Mouse (Mus musculus) layer of hippocampus, postnatal 36 days (tissue): Measurements from ENCODE around the gene Rusc2. TPM values are rescaled to one million over a fixed set of nuclear protein-coding genes. Genes with fewer than 3 reads are reported as not detected.

ENCODE experiments used
- DNase-seq, 2 experiments: peaks; one replicate each; pipeline ENCODE4 v3.0.0; 2022
- total RNA-seq, 2 experiments: library from RNA; stranded (reverse); gene quantifications; 2 replicates each; pipeline ENCODE4 v1.2.3; 2021

The Rusc2 gene
- total RNA-seq, 2 experiments from 2014 or later = 104 to 120 TPM

DNA sequence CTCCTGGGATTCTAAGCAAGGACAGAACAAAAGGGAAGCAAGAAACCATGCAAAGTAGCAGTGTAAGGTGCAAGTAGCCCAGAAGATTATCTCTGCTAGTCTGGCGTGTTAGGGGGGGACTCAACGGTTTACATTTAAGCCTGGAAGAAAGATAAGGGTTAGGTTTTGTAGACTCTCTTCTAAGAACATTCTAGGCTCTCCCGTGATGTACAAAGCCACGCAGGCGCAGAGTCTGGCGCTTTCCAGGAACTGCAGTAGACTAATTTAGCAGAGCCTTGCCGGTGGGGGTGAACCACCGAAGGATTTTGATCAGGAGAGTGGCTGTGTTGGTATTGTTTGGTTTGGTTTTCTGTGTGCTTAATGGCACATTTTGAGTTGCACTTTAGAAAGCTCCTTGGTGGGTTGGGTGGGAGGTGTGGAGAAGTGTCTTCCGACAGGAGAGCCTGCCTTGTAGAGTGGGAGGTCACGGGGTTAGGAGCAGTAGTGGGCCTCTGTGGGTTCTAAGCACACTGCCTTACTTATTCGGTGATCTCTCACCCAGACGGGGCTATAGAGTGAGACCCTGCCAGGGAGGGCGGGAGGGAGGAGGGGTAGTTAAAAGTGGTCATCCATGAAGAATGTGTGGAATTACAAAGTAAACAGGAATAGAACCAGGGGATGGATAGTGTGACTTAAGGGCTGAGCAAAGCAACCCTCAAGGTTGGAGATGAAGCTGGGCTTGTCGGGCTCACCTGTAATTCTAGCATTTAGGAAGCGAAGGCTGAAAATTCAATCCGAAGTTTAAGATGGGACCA lies 35.7 kb downstream of the Rusc2 start:
- DNase-seq = no peak

DNA sequence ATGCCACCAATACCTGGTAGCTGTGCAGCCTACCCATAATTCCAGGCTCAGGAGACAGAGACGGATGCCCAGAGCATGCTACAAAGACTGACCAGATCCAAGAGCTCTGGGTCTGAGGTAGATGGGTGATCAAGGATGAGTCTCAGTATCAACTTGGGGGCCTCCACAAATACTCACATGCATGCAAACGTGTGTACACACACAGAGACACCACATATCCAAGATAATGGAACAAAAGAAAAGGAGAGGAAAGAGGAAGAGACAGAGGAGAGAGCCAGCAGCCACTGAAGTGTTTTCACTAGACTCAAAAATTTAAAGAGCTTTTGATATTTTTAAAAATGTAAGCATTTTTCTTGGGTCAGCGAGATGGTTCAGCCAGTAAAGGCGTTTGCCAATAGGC lies 36.7 kb downstream of the Rusc2 start:
- DNase-seq = no peak

DNA sequence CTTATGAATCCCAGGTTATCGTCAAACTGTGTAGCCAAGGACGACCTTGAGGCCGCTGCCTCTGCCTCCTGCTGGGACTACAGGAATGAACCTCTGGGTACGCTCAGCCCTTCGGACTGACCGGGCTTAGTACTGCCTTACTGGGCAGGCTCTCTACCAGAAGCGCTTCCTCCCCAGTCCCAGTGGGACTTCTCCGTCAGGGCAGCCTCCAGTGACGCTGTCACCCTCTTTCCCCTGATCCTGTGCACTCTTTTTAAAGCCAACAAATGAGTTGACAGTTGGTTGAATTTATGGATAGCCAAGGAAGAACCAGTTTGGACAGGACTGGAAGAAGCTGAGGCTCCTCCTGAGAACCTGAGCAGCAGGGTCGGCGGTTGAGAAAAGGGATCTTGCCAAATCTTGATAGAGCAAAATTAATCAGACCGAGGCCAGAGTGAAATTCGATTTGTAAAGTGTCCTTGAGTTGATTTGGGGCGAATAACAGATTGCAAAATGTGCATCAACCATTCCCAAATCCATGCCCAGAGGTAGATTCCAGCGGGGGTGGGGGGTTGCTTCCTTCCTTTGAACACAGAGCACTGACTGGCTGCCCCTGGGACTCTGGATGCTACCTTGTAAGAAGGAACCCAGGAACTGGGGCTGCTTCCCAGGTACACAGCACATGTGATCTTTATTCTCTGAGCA lies 37.3 kb downstream of the Rusc2 start:
- no peak for DNase-seq

DNA sequence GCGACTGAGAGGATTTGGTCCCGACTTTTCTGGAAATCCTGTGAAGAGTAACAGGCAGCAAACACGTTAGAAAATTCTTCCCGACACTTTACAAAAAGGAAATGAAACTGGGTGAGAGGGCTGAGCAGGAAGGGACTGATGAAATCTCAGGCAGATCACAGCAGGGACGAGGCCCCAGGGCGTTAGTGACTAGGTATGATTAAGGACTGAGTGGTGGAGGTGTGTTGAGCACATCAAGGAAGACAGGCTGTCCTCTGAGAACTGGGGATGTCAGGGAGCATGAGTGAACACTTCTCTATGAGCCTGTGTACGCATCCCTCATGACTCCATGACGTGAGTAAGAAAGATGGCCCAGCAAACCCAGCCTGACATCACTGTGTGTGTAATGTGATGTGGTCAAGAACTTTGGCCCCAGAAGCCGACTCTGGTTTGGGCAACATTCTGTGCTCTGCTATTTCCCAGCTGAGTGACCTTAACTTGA lies 38.1 kb downstream of the Rusc2 start:
- DNase-seq = no peak

DNA sequence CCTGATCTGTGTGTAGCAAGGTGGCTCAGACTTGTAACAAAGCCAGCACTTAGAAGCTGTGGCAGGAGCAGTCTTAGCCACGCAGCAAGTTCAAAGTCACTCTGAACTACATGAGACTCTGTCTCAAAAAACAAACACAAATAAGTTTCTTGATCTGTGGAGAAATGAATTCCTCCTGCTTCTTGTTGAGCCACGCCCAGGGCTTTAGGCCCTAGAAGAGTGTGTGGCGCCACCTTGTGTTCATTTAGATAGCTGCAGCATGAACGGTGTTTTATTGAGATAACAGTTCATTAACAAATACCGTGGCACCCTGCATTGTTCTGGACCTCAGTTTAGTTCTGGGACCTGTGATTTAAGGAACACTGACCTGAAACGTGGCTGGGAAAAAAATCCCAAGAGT lies 38.5 kb downstream of the Rusc2 start:
- peak; percentile 57 to 72 for DNase-seq

DNA sequence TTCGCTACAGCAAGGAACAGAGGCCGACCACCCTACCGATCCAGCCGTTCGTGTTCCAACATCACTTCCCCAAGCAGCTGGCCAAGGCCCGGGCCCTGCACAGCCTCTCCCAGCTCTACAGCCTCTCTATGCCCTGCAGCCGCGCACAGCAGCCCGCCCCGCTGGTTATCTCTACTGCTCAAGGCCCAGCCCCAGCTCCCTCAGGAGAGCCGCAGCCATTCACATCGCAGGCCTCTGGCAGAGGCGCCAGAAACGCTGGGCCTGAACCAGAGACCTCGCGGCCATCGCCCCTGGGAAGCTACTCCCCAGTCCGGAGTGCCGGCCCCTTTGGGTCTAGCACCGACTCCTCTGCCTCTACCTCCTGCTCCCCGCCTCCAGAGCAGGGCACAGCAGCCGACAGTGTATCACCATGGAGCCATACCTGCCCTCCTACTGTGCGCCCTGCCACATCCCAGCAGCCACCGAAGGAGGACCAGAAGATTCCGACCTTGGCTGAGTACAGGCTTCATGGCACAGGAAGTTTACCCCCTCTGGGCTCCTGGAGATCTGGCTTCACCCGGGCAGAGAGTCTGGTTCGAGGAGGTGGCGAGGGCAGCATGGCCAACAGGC lies 40.0 kb downstream of the Rusc2 start:
- no peak for DNase-seq

DNA sequence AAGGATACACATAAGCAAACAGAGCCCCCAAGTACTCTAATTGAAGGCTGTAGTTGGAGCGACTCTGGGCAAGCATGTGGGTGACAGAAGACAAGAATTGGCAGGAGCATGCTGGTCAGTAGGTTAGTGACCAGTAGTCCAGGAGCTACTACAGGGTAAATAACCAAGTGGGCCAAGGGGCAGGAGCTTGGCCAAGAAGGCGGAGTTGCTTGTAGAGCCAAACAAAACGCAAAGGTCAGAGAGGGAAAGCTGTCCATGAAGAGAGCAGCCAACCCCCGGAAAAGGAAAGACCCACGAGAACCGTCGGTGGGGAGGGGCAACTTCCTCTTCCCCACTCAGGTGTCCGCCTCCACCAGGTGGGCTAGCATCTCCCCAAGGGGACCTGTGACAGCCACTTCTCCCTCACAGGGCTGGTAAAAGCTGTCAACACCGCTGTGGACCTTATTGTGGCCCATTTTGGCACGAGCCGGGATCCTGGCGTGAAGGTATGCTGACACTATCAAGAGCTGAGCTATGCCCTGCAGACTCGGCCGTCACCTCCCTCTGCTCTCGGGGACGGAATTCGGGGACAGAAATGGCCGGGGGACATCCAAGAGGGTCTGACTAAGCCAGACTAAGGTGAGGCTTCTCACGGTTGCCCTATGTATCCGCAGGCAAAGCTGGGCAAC lies 41.6 kb downstream of the Rusc2 start:
- DNase-seq = no peak

DNA sequence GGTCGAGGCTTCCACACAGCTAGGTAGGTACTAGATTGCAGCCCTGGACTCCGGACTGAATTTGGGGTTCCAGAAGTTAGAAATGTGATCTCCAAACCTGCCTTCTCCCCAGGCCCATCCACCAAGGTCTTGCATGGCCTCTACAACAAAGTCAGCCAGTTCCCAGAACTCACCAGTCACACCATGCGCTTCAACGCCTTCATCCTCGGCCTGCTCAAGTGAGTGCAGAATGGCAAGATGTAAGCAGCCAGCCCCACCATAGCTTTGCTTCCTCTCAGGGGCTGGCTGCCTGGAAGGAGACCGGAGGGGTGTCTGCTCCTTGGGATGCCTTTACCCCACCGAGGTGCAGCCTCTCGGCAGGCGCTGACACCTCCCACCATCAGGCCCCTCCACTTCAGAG lies 42.3 kb downstream of the Rusc2 start:
- DNase-seq = no peak

DNA sequence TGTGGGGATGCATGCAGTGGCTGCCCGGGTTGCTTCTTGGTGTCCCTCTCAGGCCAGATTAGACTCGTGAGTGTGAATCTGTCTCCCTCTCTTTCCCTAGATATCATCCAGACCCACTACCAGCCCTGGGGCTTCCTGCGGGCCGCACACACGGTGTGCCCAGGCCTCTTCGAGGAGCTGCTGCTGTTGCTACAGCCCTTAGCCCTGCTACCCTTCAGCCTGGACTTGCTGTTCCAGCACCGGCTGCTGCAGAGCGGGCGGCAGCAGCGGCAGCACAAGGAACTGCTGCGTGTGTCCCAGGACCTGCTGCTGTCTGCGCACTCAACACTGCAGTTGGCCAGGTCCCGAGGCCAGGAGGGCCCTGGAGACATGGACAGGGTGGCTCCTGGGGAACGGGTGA lies 43.4 kb downstream of the Rusc2 start:
- no peak for DNase-seq

DNA sequence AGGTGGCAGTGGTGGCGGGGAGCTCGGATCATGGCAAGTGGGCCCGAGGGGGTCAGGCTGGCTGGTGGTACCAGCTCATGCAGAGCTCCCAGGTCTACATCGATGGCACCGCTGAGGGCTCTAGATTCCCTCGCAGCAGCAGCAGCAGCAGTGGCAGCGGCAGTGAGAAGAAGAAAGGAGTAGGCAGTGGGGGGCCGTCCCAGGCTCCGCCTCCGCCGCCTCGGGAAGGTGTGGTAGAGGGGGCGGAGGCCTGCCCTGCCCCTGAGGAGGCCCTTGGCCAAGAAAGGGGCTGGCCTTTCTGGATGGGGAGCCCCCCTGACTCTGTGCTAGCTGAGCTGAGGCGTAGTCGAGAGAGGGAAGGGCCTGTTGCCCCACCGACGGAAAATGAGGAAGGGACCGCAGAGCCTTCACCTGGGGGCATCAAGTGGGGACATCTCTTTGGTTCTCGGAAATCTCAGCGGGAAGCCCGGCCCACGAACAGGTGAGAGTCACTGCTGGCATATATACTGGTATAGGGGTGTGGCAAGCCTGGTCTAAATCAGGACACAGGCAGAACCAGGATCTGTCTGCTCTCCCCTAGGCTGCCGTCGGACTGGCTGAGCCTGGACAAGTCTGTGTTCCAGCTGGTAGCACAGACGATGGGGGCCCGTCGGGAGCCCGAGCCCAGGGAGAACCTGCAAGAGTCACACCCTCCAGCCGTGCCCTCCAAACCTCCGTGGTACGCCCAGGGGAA lies 44.0 kb downstream of the Rusc2 start:
- no peak for DNase-seq

DNA sequence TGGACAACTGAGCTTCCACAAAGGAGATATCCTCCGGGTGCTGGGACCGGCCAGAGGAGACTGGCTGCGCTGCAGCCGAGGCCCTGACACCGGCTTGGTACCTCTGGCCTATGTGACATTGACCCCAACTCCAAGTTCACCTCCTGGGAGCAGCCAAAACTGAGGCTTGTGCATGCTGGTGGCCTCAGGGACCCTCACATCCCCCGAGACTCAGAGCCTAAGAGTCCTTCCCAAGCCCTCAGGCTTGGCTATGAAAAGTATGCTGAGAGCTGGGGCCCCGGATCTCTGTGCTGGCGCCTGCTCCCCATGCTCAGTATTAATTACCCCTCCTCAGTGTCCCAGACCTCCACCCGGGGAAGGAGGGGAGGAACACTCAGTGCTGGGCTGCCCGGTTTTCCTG lies 44.7 kb downstream of the Rusc2 start:
- no peak for DNase-seq

DNA sequence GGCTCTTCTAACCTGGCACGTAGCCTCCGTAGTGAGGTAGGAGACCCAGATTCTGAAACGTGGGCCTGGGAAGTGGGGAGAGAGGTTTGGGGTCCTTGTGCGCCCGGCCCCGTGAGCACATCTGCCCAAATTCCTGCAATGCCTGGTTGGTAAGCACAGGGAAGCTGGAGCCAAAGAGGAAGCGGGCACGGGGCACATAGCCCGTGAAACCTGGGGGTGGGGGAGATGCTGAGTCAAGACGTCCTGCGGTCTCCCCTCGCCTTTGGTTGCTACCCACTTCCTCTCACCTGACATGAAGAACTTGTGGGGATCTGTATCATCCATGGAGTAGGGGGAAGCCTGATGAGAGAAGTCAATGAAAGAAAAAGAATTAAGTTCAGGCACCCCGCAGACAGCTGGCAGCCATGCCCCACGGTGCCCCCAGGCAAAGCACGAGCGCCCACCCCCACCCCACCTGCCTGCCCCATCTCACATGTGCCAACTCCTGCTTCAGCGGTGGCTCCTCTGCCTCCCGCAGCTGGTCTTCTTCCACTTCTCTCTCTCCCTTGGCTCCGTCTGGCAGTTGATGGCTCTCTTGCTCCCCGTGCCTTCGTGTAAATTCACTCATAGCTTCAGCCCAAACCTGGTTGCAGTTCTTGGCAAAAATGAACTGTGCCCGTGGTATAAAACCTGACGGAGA lies 45.9 kb downstream of the Rusc2 start:
- DNase-seq = no peak

DNA sequence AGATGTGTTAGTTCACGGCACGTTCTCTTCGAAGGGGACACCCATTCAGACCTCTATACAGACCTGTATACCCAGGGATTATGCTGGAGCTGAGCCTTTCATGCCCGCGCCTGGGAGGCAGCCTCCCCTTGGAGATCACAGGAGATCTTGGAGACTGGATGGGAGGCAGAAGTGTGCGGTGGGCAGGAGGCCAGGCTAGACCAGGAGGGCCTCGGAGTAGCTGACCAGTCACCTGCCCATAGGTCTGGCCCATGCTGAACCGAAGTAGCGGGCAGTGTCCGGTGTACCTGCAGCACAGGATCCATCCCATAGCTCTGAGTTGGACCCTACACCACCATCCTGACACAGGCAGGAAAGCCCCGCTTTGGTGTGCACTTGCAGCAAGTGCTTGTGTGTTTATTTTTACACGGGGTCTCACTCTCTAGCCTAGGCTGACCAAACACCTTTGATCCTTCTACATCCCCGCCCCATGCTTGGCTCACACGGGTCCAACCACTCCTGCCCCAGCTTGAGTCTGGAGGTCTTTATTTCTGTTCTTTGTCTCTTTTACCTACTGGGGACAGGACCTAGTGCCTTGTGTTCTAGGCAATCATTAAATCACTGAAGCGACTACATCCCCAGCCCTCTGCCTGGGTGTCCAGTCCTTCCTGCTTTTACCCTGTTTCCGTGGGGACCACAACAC lies 46.5 kb downstream of the Rusc2 start:
- no peak for DNase-seq

DNA sequence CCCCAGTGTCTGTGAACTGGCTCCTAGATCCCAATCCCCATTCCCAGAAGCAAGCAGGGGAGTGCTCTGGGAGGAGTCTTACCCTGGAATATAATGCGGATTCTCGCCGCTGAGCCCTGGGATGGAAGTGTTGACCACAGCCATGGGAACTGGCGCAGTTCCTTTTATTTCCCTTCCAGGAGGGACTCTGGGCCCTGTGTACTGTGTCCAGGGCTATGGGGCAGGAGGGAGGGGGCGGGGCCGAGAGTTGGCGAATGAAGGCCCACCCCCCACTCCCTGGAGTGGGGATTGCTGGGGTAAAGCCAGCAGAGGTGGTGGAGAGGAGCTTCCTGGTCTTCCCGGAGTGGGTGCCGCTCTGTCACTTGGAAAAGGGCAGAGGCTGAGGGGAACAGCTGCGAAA lies 47.2 kb downstream of the Rusc2 start, which contains the start of gene Fam166b:
TSS of gene Fam166b (minus strand) at position 189 of the 400 bp plus-strand sequence.
- no peak for DNase-seq

DNA sequence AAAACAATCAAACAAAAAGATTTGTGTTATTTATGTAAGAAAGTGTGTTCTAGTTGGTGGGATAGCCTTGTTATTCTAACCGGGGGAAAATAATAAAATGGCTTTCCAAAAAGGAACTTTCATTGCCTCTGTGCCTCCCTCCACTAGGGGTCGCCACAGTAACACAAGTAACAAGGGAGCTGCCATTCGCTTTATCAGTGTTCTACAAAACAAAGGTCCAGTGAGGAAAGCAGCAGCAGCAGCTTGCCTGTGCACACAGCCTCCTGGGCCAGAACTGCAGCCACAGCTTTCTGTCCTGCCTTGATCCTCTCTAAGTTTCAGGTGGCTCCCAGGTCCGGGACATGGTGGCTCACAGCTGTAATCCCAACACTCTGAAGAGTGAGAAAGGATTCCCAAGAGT lies 49.9 kb downstream of the Rusc2 start:
- DNase-seq = peak; percentile 64 to 77

DNA sequence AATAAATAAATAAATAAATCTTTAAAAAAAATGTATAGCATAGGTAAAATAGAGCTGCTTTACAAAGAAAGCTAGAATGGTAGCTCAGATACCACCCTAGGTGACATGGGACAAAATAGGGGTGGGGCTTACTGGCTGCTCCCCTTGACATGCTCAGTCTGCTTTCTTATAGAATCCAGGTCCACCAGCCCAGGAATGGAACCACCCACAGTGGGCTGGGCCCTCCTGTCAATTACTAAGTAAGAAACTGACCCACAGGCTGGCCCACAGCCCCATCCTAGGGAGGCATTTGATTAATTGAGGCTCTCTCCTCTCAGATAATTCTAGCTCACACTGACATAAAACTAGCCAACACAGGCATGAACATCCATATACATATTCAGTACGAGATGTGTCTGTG lies 51.1 kb downstream of the Rusc2 start:
- DNase-seq = no peak

DNA sequence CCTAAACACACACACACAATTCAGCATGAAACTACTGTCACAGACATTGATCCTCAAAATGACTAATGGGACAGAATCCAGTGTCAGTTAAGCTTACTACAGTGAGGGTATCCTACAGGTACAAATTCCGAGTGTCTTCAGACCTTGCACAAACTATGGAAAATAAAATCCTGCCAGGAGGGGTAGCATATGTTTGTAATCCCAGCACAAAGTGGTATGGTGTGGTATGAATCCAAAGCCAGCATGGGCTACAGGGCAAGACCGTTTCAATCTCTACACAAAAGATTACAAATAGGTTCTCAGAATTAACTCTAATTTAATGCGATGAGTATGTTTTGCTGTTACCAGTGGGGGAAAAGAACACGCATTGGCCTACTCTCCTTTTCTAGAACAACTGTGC lies 59.9 kb downstream of the Rusc2 start, which contains the start of gene Tesk1:
TSS of gene Tesk1 (plus strand) at position 301 of the 400 bp plus-strand sequence.
- DNase-seq = no peak

DNA sequence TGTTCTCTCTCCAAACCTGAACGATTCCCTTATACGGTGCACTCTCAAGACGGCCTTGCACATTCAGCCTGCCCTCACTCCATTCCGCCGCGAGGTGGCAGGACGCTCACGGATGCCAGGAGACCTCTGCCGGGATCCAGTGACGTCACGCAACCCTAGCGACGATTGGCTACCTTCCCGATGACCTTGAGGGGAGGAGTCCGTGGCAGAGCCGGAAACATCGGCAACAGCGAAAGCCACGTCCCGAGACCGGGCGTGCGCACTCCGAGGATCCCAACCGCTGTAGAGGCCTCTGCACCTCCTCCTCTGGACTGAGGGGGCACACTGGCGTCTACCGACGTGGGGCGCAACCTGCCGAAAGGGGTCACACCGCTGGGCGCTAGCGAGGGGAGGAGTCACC lies 60.3 kb downstream of the Rusc2 start:
- DNase-seq = peak; percentile 99

DNA sequence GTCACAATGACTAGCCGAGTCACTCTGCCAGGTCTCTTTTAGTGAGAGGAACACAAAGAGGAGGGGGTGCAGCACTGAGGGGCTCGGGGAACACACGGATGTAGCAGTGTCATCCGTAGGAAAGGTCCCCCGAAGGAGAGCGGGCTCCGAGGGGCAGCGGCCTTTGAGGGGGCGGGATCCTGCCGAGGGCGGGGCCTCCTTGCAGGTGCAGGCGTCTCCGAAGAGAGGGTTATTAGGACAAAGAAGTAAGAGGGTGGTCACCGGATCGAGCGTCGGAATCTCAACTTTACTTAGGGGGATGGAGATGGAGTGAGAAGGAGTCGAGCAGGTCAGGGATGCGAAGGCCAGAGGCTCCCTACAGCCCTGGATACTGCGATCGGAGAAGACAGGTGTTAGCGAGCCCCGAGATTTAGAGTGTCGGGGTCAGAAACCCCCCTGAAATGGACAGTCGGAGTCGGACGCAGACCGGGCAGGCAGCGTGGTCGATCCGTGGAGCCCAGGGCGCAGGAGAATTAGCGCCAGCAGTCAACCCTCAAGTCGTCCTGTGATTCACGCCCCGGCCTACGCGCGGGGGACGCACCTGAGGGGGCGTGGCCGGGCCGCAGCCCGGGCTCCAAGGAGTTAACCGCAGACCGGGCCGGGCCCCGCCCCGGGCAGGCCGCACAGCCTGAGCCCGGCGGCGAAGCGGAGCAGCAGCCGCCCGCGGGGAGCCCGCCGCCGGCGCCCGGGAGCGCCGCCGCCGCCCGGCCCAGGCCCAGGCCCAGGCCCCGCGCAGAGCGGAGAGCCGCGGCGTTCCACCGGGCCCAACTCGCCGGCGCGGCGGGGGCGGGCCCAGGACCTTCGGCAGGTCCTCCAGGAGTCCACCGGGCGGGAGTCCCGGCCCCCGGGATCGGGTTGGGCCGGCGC lies 60.9 kb downstream of the Rusc2 start:
- DNase-seq = peak; percentile 62 to 71

DNA sequence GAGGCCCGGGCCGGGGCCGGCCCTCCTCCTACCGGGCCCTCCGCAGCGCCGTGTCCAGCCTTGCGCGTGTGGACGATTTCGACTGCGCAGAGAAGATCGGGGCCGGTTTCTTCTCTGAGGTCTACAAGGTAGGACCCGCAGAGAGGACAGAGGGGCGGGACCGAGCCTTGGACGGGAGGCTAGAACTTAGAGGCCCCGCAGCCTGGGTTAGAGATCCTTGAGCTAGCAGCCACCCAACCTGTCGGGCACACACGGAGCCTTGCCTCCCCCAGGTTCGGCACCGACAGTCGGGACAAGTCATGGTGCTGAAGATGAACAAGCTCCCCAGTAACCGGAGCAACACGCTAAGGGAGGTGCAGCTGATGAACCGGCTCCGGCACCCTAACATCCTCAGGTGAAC lies 61.7 kb downstream of the Rusc2 start:
- DNase-seq = peak in 1 of 2 experiments; percentile 30
